Mouse (Mus musculus): ENCODE results near the gene Olfr30. TPM values are rescaled to one million over a fixed set of nuclear protein-coding genes. Genes with fewer than 3 reads are reported as not detected.
"Not testable (repeated sequence)": the region's sequence is repeated elsewhere in the genome, so short reads cannot be mapped to it uniquely, and the experiment has no call there.

Olfr30 gene
- polyA plus RNA-seq (2015; fragmentation: Nextera tagmentation; extraction: Ambion mirVana), result not detected in 2 replicates

- no peak for ATAC-seq
- H3K9ac ChIP-seq (replicated peaks; ENCODE audit: low read depth, low read length), result no peak within 1 kb of the TSS
Measured at GRCm38 (mm10) chr11:58462170-58462569, at the start of gene Olfr30. Gene Olfr30, minus strand, starts transcription at chr11:58462270.

GRCm38 (mm10) chr11:58509058-58509457, 47.0 kb upstream of the Olfr30 start:
- not testable (repeated sequence) for H3K9me3 ChIP-seq (ENCODE audit: control insufficient read depth, low read length); H3K36me3 ChIP-seq (ENCODE audit: control insufficient read depth, insufficient read depth); H3K4me2 ChIP-seq (ENCODE audit: low read length); H3K4me1 ChIP-seq (replicated peaks; ENCODE audit: control insufficient read depth, insufficient read depth, low read length); H3K4me3 ChIP-seq (replicated peaks; ENCODE audit: low read length); H3K9ac ChIP-seq (replicated peaks; ENCODE audit: low read depth, low read length); H3K27me3 ChIP-seq (replicated peaks; ENCODE audit: control insufficient read depth, insufficient read depth, low read length); H3K27ac ChIP-seq (ENCODE audit: low read length); ATAC-seq
- 79% methylated on average over 19 of the region's 19 CpGs for WGBS

More at GRCm38 (mm10) chr11:58462170-58462569, at the start of gene Olfr30:
- H3K4me2 ChIP-seq (ENCODE audit: low read length), result no peak within 1 kb of the TSS
- H3K27ac ChIP-seq (ENCODE audit: low read length), result no peak within 1 kb of the TSS
- H3K4me3 ChIP-seq (replicated peaks; ENCODE audit: low read length), result no peak within 1 kb of the TSS
- no peaks in the 10 kb centered on the region for H3K36me3 ChIP-seq (ENCODE audit: control insufficient read depth, insufficient read depth)
- no peaks in the 10 kb centered on the region for H3K4me1 ChIP-seq (replicated peaks; ENCODE audit: control insufficient read depth, insufficient read depth, low read length)
- no peaks in the 10 kb centered on the region for H3K27me3 ChIP-seq (replicated peaks; ENCODE audit: control insufficient read depth, insufficient read depth, low read length)
- no peaks in the 10 kb centered on the region for H3K9me3 ChIP-seq (ENCODE audit: control insufficient read depth, low read length)

- H3K9me3 ChIP-seq (ENCODE audit: control insufficient read depth, low read length); H3K27me3 ChIP-seq (replicated peaks; ENCODE audit: control insufficient read depth, insufficient read depth, low read length); ATAC-seq; H3K27ac ChIP-seq (ENCODE audit: low read length); H3K36me3 ChIP-seq (ENCODE audit: control insufficient read depth, insufficient read depth); H3K4me2 ChIP-seq (ENCODE audit: low read length); H3K9ac ChIP-seq (replicated peaks; ENCODE audit: low read depth, low read length); H3K4me1 ChIP-seq (replicated peaks; ENCODE audit: control insufficient read depth, insufficient read depth, low read length); H3K4me3 ChIP-seq (replicated peaks; ENCODE audit: low read length): not testable (repeated sequence)
Measured at GRCm38 (mm10) chr11:58502472-58502871, 40.4 kb upstream of the Olfr30 start, which contains the start of gene Olfr331. Gene Olfr331, minus strand, starts transcription at chr11:58502572.

- no peak for ATAC-seq
- H3K9me3 ChIP-seq (ENCODE audit: control insufficient read depth, low read length), result no peaks in the 10 kb centered on the region
- 53% methylated on average over 3 of the region's 3 CpGs for WGBS
- H3K9ac ChIP-seq (replicated peaks; ENCODE audit: low read depth, low read length), result no peak overlapping the region
- no peaks in the 10 kb centered on the region for H3K27me3 ChIP-seq (replicated peaks; ENCODE audit: control insufficient read depth, insufficient read depth, low read length)
- H3K4me3 ChIP-seq (replicated peaks; ENCODE audit: low read length), result no peak overlapping the region
- no peaks in the 10 kb centered on the region for H3K4me1 ChIP-seq (replicated peaks; ENCODE audit: control insufficient read depth, insufficient read depth, low read length)
- no peak overlapping the region for H3K27ac ChIP-seq (ENCODE audit: low read length)
- H3K4me2 ChIP-seq (ENCODE audit: low read length), result no peak overlapping the region
- H3K36me3 ChIP-seq (ENCODE audit: control insufficient read depth, insufficient read depth), result no peaks in the 10 kb centered on the region
Measured at GRCm38 (mm10) chr11:58499290-58499689, 37.2 kb upstream of the Olfr30 start.

- ATAC-seq, result no peak
- no peaks in the 10 kb centered on the region for H3K4me1 ChIP-seq (replicated peaks; ENCODE audit: control insufficient read depth, insufficient read depth, low read length)
- no peaks in the 10 kb centered on the region for H3K27me3 ChIP-seq (replicated peaks; ENCODE audit: control insufficient read depth, insufficient read depth, low read length)
- no peaks in the 10 kb centered on the region for H3K9me3 ChIP-seq (ENCODE audit: control insufficient read depth, low read length)
- H3K27ac ChIP-seq (ENCODE audit: low read length), result no peak overlapping the region
- WGBS, result 85% methylated on average over 9 of the region's 9 CpGs
- H3K9ac ChIP-seq (replicated peaks; ENCODE audit: low read depth, low read length), result no peak overlapping the region
- H3K4me3 ChIP-seq (replicated peaks; ENCODE audit: low read length), result no peak overlapping the region
- H3K36me3 ChIP-seq (ENCODE audit: control insufficient read depth, insufficient read depth), result no peaks in the 10 kb centered on the region
- H3K4me2 ChIP-seq (ENCODE audit: low read length), result no peak overlapping the region
Measured at GRCm38 (mm10) chr11:58498761-58499160, 36.7 kb upstream of the Olfr30 start.

- 80% methylated on average over 2 of the region's 2 CpGs for WGBS
- Histone ChIP-seq H3K9me3 (ENCODE audit: control insufficient read depth, low read length) (no peaks in the 10 kb centered on the region), H3K27ac (ENCODE audit: low read length) (no peak within 1 kb of the TSS), H3K4me3 (replicated peaks; ENCODE audit: low read length) (no peak within 1 kb of the TSS), H3K27me3 (replicated peaks; ENCODE audit: control insufficient read depth, insufficient read depth, low read length) (no peaks in the 10 kb centered on the region), H3K36me3 (ENCODE audit: control insufficient read depth, insufficient read depth) (no peaks in the 10 kb centered on the region), H3K4me2 (ENCODE audit: low read length) (no peak within 1 kb of the TSS), H3K9ac (replicated peaks; ENCODE audit: low read depth, low read length) (no peak within 1 kb of the TSS), H3K4me1 (replicated peaks; ENCODE audit: control insufficient read depth, insufficient read depth, low read length) (no peaks in the 10 kb centered on the region)
- ATAC-seq, result no peak
Measured at GRCm38 (mm10) chr11:58492455-58492854, 30.4 kb upstream of the Olfr30 start, which contains the start of gene Olfr332. Gene Olfr332, minus strand, starts transcription at chr11:58492555.

GRCm38 (mm10) chr11:58453592-58453991, 8.5 kb downstream of the Olfr30 start:
- Histone ChIP-seq H3K36me3 (ENCODE audit: control insufficient read depth, insufficient read depth) (no peaks in the 10 kb centered on the region), H3K4me2 (ENCODE audit: low read length) (no peak overlapping the region), H3K9me3 (ENCODE audit: control insufficient read depth, low read length) (no peaks in the 10 kb centered on the region), H3K4me1 (replicated peaks; ENCODE audit: control insufficient read depth, insufficient read depth, low read length) (no peaks in the 10 kb centered on the region), H3K27ac (ENCODE audit: low read length) (no peak overlapping the region), H3K27me3 (replicated peaks; ENCODE audit: control insufficient read depth, insufficient read depth, low read length) (no peaks in the 10 kb centered on the region; the same call in 1 of the 2 replicates), H3K4me3 (replicated peaks; ENCODE audit: low read length) (no peak overlapping the region), H3K9ac (replicated peaks; ENCODE audit: low read depth, low read length) (no peak overlapping the region)
- WGBS, result 79% methylated on average over 4 of the region's 4 CpGs
- ATAC-seq, result no peak

GRCm38 (mm10) chr11:58452759-58453158, 9.3 kb downstream of the Olfr30 start, which contains the start of gene Lypd9:
Gene Lypd9, minus strand, starts transcription at chr11:58452923.
- Histone ChIP-seq H3K9ac (replicated peaks; ENCODE audit: low read depth, low read length) (no peak within 1 kb of the TSS), H3K4me2 (ENCODE audit: low read length) (no peak within 1 kb of the TSS), H3K9me3 (ENCODE audit: control insufficient read depth, low read length) (no peaks in the 10 kb centered on the region), H3K27ac (ENCODE audit: low read length) (no peak within 1 kb of the TSS), H3K4me1 (replicated peaks; ENCODE audit: control insufficient read depth, insufficient read depth, low read length) (no peaks in the 10 kb centered on the region), H3K27me3 (replicated peaks; ENCODE audit: control insufficient read depth, insufficient read depth, low read length) (no peaks in the 10 kb centered on the region; the same call in 1 of the 2 replicates), H3K36me3 (ENCODE audit: control insufficient read depth, insufficient read depth) (no peaks in the 10 kb centered on the region), H3K4me3 (replicated peaks; ENCODE audit: low read length) (no peak within 1 kb of the TSS)
- no peak for ATAC-seq
- WGBS, result 96% methylated on average over 9 of the region's 9 CpGs

GRCm38 (mm10) chr11:58437866-58438265, 24.2 kb downstream of the Olfr30 start:
- Histone ChIP-seq H3K27me3 (replicated peaks; ENCODE audit: control insufficient read depth, insufficient read depth, low read length) (no peaks in the 10 kb centered on the region), H3K9ac (replicated peaks; ENCODE audit: low read depth, low read length) (no peak overlapping the region), H3K4me1 (replicated peaks; ENCODE audit: control insufficient read depth, insufficient read depth, low read length) (no peaks in the 10 kb centered on the region), H3K4me2 (ENCODE audit: low read length) (no peak overlapping the region), H3K36me3 (ENCODE audit: control insufficient read depth, insufficient read depth) (no peaks in the 10 kb centered on the region), H3K27ac (ENCODE audit: low read length) (no peak overlapping the region), H3K4me3 (replicated peaks; ENCODE audit: low read length) (no peak overlapping the region), H3K9me3 (ENCODE audit: control insufficient read depth, low read length) (no peaks in the 10 kb centered on the region)
- 20% methylated on average over 5 of the region's 5 CpGs for WGBS
- no peak for ATAC-seq

- Histone ChIP-seq H3K9me3 (ENCODE audit: control insufficient read depth, low read length) (no peaks in the 10 kb centered on the region), H3K4me2 (ENCODE audit: low read length) (no peak within 1 kb of the TSS), H3K4me3 (replicated peaks; ENCODE audit: low read length) (no peak within 1 kb of the TSS), H3K27me3 (replicated peaks; ENCODE audit: control insufficient read depth, insufficient read depth, low read length) (no peaks in the 10 kb centered on the region), H3K36me3 (ENCODE audit: control insufficient read depth, insufficient read depth) (no peaks in the 10 kb centered on the region), H3K4me1 (replicated peaks; ENCODE audit: control insufficient read depth, insufficient read depth, low read length) (no peaks in the 10 kb centered on the region), H3K27ac (ENCODE audit: low read length) (no peak within 1 kb of the TSS), H3K9ac (replicated peaks; ENCODE audit: low read depth, low read length) (no peak within 1 kb of the TSS)
- WGBS, result 87% methylated on average over 3 of the region's 3 CpGs
- ATAC-seq, result no peak
Measured at GRCm38 (mm10) chr11:58432259-58432658, 29.8 kb downstream of the Olfr30 start, which contains the start of gene Gm12253. Gene Gm12253, plus strand, starts transcription at chr11:58432559.
